Mouse (Mus musculus) lung, embryonic 16.5 days (tissue): ENCODE measurements around the gene Cacng7. TPM values are rescaled to one million over a fixed set of nuclear protein-coding genes. Genes with fewer than 3 reads are reported as not detected.
"Not testable (repeated sequence)": the region's sequence is repeated elsewhere in the genome, so short reads cannot be mapped to it uniquely, and the experiment has no call there.

ENCODE experiments used
- ATAC-seq: fragments of 200-750 bp; cut with Nextera tagmentation; 2 replicates; pipeline ENCODE4 v1.8.0; 2017; ENCODE audit warnings: low read depth, mild to moderate bottlenecking, moderate library complexity
- H3K27ac ChIP-seq: fragments of 300-500 bp; sonication (generic); 2 replicates; pipeline ENCODE4 v1.5.1; 2014; ENCODE audit warnings: mild to moderate bottlenecking, control low read depth, low read length
- H3K27me3 ChIP-seq: fragments of 300-500 bp; sonication (generic); 2 replicates; pipeline ENCODE4 v1.6.1; 2014; ENCODE audit warnings: low read depth, low read length, mixed read lengths; ENCODE audit not compliant: control insufficient read depth, insufficient read depth
- H3K36me3 ChIP-seq: fragments of 300-500 bp; sonication (generic); 2 replicates; pipeline ENCODE4 v1.6.1; 2014; ENCODE audit warnings: low read length; ENCODE audit not compliant: control insufficient read depth, insufficient read depth
- H3K4me1 ChIP-seq: fragments of 300-500 bp; sonication (generic); replicated peaks from 2 replicates; pipeline ENCODE4 v1.6.1; 2014; ENCODE audit warnings: low read length, mixed read lengths; ENCODE audit not compliant: control insufficient read depth, insufficient read depth
- H3K4me2 ChIP-seq: fragments of 300-500 bp; sonication (generic); 2 replicates; pipeline ENCODE4 v1.6.1; 2014; ENCODE audit warnings: low read depth, low read length, control low read depth
- H3K4me3 ChIP-seq: fragments of 300-500 bp; sonication (generic); 2 replicates; pipeline ENCODE4 v1.5.1; 2014; ENCODE audit warnings: mild to moderate bottlenecking, low read length, control low read depth
- H3K9ac ChIP-seq: fragments of 300-500 bp; sonication (generic); 2 replicates; pipeline ENCODE4 v1.6.1; 2014; ENCODE audit warnings: low read length, control low read depth
- H3K9me3 ChIP-seq: fragments of 300-500 bp; sonication (generic); 2 replicates; pipeline ENCODE4 v1.6.1; 2016; ENCODE audit warnings: low read length; ENCODE audit not compliant: control insufficient read depth
- WGBS: fragments of 180-500 bp; shearing (Covaris S2); extraction: QIAGEN DNeasy Blood & Tissue Kit; methylation state at CpG from one replicate; pipeline ENCODE4 v1.1.7; 2014; 5-methylcytosine and 5-hydroxymethylcytosine counted together
- polyA plus RNA-seq: library from polyadenylated mRNA; unstranded; fragments of >200 nt; fragmentation: Nextera tagmentation; extraction: Ambion mirVana; gene quantifications from 2 replicates; pipeline ENCODE4 v1.2.1, GENCODE M21; 2015

The Cacng7 gene
- polyA plus RNA-seq, 1 experiment from 2014 or later = 0.55 TPM

DNA sequence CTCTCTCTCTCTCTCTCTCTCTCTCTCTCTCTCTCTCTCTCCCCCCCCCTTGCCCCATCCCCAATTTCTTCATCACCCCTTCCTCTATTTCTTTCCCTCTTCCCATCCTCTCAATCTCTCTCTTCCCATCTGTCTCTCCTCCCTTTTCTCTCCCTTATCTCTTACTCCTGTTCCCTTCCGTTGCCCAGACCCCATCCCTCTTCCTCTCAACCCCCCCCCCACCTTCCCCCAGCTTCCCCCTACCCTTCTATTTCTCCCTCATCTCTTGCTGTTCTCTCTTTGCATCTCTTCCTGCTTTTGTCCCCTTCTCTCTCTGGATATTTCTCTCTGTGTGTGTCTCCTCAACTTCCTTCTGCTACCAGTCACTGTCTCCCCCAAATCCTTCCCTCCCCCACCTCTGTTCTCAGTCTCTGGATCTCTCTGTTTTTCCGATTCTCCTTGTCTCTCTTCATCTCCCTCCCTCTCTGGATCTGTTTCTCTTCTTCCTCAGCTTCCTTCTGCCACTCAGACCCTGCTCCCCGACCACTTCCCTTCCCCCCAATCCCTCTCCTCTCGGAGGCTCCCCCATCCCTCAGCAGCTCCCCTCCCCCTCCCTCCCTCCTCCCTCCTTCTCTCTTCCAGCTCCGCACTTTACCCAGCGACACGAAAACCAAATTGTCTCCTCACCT, 57.8 kb downstream of the Cacng7 start, which contains the start of gene Cacng8:
TSS of gene Cacng8 (plus strand) at position 271 of the 668 bp plus-strand sequence.
- H3K27ac ChIP-seq = no peak within 1 kb of the TSS
- H3K36me3 ChIP-seq = no peaks in the 10 kb centered on the region
- peak within 1 kb of the TSS; percentile 43; the same call in 1 of the 2 replicates for H3K9ac ChIP-seq
- H3K4me1 ChIP-seq = peaks cover 5% of the 10 kb centered on the region; the same call in 1 of the 2 replicates
- no peaks in the 10 kb centered on the region; the same call in 1 of the 2 replicates for H3K27me3 ChIP-seq
- peak within 1 kb of the TSS; percentile 57 for H3K4me2 ChIP-seq
- WGBS = 0% methylated on average over 7 of the region's 7 CpGs
- H3K9me3 ChIP-seq = no peaks in the 10 kb centered on the region
- peak within 1 kb of the TSS; percentile 34 for H3K4me3 ChIP-seq
- 0 out of 2 replicates have a peak, but pooled peaks have one; percentile 14 for ATAC-seq

DNA sequence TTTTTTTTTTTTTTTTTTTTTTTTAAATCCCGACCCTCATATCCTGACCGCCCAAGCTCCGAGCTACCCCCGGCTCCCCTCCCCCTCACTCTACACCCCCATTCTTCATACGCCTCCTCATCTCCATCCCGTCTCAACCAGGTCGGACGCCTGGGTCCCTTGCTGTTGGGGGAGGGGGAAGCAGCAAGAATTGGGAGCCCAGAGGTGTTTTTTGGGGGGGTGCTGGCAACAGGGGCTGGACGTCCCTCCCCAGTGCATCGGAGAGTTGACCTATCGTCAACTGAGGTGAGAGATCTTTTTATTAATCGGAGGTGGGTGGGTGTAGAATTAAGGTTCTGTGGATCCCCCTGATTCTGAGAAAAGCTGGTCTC, 58.3 kb downstream of the Cacng7 start:
- Histone ChIP-seq H3K36me3 (no peaks in the 10 kb centered on the region), H3K4me1 (peaks cover 5% of the 10 kb centered on the region; the same call in 1 of the 2 replicates), H3K9me3 (no peaks in the 10 kb centered on the region), H3K27ac (no peak overlapping the region), H3K9ac (peak overlapping the region; percentile 43; the same call in 1 of the 2 replicates), H3K4me3 (peak overlapping the region; percentile 34), H3K4me2 (peak overlapping the region; percentile 57), H3K27me3 (no peaks in the 10 kb centered on the region; the same call in 1 of the 2 replicates)
- 0 out of 2 replicates have a peak, but pooled peaks have one; percentile 40 for ATAC-seq
- WGBS = 5% methylated on average over 12 of the region's 12 CpGs

DNA sequence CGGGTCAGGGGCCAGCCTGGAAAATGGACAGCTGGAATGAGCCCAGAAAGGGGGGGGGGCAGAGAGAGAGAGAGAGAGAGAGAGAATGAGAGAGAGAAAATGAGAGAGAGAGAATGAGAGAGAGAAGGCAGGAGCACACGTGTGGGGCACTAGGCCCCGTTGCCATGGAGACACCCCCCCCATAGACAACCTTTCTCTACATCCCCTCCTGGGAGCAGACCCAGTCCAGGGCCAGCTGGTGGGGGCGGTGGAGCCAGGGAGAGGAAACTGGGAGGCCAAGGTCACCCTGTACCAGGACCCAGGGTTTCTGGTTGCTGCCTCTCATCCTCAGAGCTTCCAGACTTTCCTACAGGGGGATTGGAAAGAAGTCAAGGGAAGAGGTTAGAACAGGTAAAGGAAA, 59.1 kb downstream of the Cacng7 start:
- no peaks in the 10 kb centered on the region for H3K36me3 ChIP-seq
- no peak overlapping the region for H3K9ac ChIP-seq
- H3K9me3 ChIP-seq = no peaks in the 10 kb centered on the region
- H3K4me3 ChIP-seq = no peak overlapping the region
- H3K4me2 ChIP-seq = no peak overlapping the region
- H3K27ac ChIP-seq = no peak overlapping the region
- 22% methylated on average over 4 of the region's 4 CpGs for WGBS
- H3K27me3 ChIP-seq = no peaks in the 10 kb centered on the region; the same call in 1 of the 2 replicates
- H3K4me1 ChIP-seq = peaks cover 5% of the 10 kb centered on the region; the same call in 1 of the 2 replicates
- no peak for ATAC-seq

DNA sequence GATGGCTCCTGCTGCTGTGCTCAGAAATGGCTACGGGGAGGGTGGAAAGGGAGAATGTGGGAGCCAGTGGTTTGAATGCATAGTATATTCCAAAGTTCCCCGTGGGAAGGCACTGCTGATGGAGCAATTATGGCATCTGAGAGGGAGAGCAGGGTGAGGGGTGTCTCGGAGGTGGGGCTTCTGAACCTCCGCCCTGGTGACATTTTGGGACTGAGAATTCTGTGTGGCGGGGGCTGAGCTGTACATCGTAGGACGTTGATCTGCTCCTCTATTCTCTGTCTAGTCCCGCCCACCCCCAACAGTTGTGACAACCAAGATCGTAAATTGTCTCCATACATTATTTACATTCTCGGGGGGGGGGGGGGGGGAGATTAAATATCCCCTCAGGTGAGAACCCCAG, 64.6 kb downstream of the Cacng7 start:
- Histone ChIP-seq H3K9me3 (no peaks in the 10 kb centered on the region), H3K4me2 (no peak overlapping the region), H3K36me3 (no peaks in the 10 kb centered on the region), H3K4me3 (no peak overlapping the region), H3K27ac (no peak overlapping the region), H3K27me3 (no peaks in the 10 kb centered on the region; the same call in 1 of the 2 replicates), H3K9ac (no peak overlapping the region), H3K4me1 (no peaks in the 10 kb centered on the region)
- WGBS = 67% methylated on average over 10 of the region's 10 CpGs
- ATAC-seq = no peak

DNA sequence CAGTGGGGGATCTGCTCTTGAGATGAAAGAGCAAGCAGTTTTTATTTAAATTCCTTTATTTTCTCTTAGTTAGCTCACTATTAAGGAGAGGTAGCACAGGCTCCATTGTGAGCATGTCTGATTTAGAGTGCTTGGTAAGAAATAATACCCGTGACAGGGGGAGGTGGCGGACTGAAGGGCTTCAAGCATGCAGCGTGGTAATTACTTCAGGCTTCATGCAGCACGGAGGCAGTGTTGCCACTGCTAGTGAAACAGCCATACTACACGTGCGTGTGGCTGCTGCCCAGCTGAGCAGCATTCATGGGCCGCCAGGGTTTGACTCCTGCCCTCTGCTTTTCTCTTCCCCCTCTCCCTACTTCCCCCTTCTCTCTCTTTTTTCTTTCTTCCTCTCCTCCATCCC, 65.0 kb downstream of the Cacng7 start:
- no peak overlapping the region for H3K27ac ChIP-seq
- WGBS = 59% methylated on average over 7 of the region's 7 CpGs

DNA sequence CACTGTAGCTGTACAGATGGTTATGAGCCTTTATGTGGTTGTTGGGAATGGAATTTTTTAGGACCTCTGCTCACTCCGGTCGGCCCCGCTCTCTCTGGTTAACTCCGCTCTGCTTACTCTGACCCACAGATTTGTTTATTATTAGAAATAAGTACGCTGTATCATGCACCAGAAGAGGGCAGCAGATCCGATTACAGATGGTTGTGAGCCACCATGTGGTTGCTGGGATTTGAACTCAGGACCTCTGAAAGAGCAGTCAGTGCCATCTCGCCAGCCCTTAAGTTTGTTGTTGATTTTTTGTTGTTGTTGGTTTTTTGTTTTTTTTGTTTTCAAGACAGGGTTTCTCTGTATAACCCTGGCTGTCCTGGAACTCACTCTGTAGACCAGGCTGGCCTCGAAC, 65.6 kb downstream of the Cacng7 start:
- not testable (repeated sequence) for ATAC-seq, H3K9me3 ChIP-seq, H3K9ac ChIP-seq, H3K27ac ChIP-seq, H3K4me1 ChIP-seq, H3K27me3 ChIP-seq, H3K4me3 ChIP-seq, H3K4me2 ChIP-seq, H3K36me3 ChIP-seq
- 87% methylated on average over 8 of the region's 8 CpGs for WGBS

More for the DNA sequence above, 65.0 kb downstream of the Cacng7 start:
- Histone ChIP-seq H3K4me2 (no peak overlapping the region), H3K27me3 (no peaks in the 10 kb centered on the region; the same call in 1 of the 2 replicates), H3K9me3 (no peaks in the 10 kb centered on the region), H3K4me3 (no peak overlapping the region), H3K9ac (no peak overlapping the region), H3K4me1 (no peaks in the 10 kb centered on the region), H3K36me3 (no peaks in the 10 kb centered on the region)
- ATAC-seq = no peak

DNA sequence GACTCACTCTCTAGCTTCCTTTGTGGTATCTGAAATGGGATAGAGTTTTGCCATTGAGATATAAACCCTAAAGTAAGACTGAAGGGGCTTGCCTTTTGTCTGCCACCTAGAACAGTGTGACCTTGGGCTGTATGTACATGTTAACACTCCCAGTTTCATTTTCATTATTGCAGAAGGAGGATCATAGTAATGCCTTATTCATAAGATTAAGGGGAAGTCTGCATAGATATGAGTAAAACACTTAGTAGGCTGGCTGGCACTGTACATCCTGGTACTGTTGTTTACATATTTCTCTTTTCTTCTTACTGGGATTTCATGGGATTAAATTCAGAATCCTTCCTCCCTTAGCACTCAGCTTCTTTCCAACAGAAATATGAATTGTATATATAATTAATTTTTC, 67.2 kb downstream of the Cacng7 start:
- H3K27me3 ChIP-seq = no peaks in the 10 kb centered on the region
- no peaks in the 10 kb centered on the region for H3K9me3 ChIP-seq
- no peak overlapping the region for H3K27ac ChIP-seq
- ATAC-seq = no peak
- no peaks in the 10 kb centered on the region for H3K36me3 ChIP-seq
- H3K4me1 ChIP-seq = no peaks in the 10 kb centered on the region
- H3K4me3 ChIP-seq = no peak overlapping the region
- no peak overlapping the region for H3K4me2 ChIP-seq
- H3K9ac ChIP-seq = no peak overlapping the region

DNA sequence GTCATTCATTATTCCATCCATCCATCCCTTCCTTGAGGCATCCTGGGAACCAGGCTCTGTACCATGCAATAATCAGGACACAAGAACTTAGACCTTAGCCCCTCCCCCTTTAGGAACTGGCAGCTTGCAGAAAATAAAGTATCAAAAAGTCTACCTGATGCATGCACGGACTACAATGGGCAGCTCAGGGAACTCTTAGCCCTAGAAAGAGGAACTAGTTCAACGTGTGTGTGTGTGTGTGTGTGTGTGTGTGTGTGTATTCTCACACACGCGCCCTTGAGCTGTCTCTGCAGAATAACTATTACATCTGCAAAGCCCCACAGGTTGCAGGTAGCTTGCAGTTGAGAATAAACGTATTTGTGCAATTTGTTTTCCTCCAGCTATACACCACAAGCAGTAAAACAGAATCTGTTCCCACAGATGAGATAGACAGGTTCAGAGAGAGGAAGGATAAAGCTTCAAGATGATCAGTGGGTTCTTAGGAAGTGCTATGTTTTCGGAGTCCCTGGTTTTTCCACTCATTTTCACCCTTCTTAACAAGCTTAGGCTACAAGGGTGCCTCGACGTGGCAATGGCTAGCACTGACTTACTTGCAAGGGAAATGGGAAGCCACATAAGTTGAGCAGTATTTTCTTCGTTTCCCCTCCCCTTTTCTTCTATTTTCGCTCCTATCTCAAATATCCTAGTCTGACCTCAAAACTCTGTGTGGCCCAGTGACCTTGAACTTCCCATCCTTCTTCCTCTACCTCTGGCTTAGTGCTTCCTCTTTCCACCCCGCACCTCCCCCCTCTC, 77.2 kb downstream of the Cacng7 start:
- H3K4me3 ChIP-seq = no peak overlapping the region
- H3K4me2 ChIP-seq = no peak overlapping the region
- WGBS = 56% methylated on average over 11 of the region's 11 CpGs
- no peaks in the 10 kb centered on the region for H3K36me3 ChIP-seq
- peaks cover 7% of the 10 kb centered on the region for H3K4me1 ChIP-seq
- no peak overlapping the region for H3K27ac ChIP-seq
- no peak overlapping the region for H3K9ac ChIP-seq
- no peak for ATAC-seq
- H3K9me3 ChIP-seq = no peaks in the 10 kb centered on the region
- peaks cover 40% of the 10 kb centered on the region for H3K27me3 ChIP-seq

DNA sequence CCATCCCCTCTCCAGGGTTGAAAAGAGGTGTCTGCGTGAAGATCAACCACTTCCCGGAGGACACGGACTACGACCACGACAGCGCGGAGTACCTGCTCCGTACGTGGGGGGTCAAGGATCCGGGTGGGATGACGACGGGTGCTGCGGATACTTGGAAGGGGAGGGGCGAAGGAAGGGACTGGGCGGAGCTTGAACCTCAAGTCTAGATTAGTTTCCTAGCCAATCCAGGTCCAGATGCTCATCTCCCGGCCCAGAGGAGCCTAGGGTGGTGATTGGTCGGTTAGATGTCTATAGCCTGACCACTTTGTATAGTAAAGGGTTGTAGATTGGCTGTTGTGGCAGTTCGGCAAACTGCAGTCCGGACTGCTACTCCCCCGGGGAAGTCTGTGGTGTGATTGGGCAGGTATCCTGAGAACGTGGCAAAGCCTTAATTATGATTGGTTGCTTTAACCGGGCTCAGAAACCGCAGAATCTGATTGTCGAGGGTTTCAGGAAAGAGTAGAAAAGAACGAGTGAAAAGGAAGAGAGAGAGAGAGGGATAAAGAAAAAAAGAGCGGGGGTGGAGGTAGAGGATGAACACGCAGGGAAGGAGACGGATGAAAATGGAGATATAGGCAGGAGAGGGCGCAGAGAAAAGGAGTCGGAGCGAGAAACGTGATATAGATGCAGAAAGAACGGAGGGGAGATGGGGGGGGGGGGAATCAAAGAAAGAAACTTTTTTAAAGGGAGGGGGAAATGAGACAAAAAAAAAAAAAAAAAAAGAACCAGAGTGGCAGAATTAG, 78.6 kb downstream of the Cacng7 start:
- Histone ChIP-seq H3K27ac (no peak overlapping the region), H3K9ac (peak overlapping the region; percentile 39), H3K27me3 (peaks cover 53% of the 10 kb centered on the region), H3K36me3 (no peaks in the 10 kb centered on the region), H3K4me3 (peak overlapping the region; percentile 45), H3K4me2 (peak overlapping the region; percentile 63), H3K9me3 (no peaks in the 10 kb centered on the region), H3K4me1 (peaks cover 11% of the 10 kb centered on the region)
- WGBS = under 1% methylated on average over 33 of the region's 33 CpGs
- peak; percentile 88 for ATAC-seq
